Mouse (Mus musculus) brain, embryonic 18.5 days (tissue): Measurements from ENCODE around the gene Rab40c.
A peak's percentile ranks its signal among the peaks of the same experiment; 100 is the strongest.

Source experiments
- DNase-seq: peaks from one replicate; pipeline ENCODE4 v3.0.0-alpha.2; 2012; ENCODE audit warnings: low read depth, low spot score

Gene Rab40c

DNA sequence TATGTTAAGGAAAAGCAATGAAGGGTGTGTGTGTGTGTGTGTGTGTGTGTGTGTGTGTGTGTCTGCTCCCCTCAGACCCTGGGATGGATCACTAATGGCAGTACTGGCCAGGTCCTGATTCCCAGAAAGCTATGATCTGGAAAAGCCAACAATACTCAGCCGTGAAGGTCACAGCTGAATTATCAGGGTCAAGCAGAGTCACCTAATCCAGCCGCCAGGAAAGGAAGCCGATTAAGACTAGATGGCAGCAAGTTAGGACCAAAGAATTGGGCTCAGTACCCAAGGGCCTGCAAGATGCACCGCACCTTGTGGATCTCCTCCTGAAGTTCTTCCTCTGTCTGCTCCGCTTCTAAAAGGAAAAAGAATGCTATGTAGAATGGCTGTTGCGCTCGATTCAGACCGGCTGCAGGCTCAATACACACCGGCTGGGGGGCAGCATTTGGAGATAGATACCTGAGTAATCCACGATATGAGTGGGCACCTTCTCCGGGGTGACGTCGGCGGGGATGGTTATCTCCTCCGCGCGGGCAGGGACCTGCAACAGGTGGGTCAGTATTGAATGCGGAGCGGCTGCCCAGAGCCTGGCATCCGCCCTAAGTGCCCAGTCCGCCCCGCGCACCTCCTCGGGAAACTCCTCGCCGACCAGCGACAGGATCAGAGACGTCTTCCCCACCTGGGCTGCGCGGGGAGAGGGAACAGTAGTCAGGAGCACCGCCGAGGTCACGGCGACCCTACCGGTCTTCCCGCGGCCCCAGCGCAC is 75.7 kb downstream of the Rab40c start:
- DNase-seq, result no peak

DNA sequence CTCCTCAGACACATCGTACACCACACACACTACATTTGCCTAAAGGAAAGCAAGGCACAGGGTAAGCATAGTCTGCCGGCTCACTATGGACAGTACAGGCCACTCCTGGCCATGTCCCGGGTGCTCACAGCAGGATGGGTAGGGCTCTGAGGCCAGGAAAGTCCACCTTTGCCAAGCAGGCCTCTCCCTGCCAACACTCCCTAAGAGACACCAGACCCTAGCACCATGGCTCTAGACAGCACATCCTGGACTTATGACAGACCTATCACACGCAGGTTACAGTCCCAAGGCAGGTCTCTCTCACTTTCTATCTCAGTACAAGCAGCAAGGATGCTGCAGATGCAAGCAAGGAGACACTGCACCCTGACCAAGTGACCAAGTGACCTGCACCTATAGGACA is 76.4 kb downstream of the Rab40c start:
- DNase-seq, result no peak

DNA sequence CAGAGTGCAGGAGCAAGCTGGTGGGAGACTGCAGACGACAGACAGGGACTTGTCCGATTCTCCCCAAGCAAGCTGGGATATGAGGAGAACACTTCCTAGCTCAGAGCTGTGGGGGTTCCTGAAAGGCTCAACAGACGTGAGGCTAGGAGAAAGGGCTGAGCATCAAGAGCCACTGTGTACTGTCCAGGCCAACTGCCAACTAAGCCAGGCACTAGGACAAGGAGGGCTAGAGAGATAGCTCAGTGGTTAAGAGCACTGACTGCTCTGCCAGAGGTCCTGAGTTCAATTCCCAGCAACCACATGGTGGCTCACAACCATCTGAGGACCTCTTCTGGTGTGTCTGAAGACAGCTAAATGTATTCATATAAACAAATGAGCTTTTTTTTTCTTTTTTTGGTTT is 77.0 kb downstream of the Rab40c start:
- no peak for DNase-seq

DNA sequence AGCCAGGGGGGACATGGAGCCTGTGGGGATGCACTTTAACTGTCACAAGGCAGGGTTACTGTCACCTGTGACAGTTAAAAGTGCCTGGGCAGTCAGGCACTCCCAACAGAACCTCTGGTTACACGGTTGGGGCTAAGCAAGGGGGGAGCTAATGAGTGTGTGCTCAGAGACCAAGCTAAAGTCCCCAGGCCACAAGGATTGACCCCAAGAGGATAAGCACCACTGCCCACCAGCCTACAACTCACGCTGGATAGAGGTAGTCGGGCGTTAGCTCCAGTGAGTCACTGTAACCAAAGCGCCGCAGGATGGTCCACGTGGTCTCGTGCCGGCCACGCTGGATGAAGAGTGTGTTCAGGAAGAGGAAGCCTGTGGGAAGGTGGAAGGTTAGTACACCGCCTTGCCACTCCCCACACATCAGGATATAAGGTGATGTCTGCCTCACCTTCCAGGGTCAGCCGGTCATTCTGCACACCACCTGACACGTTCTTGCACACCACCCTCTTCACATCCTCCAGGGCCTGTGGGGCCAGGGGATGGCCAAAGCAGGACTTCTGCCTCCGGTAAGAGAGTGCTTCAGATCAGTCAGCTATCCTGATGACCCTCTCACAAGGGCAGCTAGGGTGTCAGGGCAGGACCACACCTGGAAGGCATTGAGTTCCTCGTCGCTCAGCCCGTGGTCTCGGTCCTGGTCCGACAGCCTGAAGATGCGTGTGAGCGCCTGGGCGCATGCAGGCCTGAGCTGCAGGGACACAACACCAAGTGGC is 78.2 kb downstream of the Rab40c start, which contains the start of gene Gm20683:
Gene Gm20683, minus strand, starts transcription at position 647 of the 764 bp plus-strand sequence.
- DNase-seq, result no peak

DNA sequence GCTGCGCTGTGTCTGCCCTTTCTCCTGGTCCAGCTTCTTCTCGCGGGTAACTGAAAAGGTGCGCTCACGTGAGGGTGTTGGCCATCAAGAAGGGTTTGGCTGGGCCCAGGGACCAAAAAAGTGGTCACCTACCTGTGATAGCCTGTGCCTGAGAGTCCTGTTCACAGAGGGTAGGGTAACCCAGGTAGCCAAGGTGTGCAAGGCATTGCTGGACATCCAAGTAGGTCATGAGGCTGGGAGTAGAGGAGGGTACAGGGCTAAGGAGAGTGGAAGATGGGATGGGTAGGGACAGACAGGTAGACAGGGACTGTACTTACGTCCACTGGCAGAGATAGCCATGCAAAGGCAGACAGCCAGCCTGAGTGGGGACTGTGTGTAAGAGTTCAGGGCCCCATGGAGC is 79.0 kb downstream of the Rab40c start:
- no peak for DNase-seq

DNA sequence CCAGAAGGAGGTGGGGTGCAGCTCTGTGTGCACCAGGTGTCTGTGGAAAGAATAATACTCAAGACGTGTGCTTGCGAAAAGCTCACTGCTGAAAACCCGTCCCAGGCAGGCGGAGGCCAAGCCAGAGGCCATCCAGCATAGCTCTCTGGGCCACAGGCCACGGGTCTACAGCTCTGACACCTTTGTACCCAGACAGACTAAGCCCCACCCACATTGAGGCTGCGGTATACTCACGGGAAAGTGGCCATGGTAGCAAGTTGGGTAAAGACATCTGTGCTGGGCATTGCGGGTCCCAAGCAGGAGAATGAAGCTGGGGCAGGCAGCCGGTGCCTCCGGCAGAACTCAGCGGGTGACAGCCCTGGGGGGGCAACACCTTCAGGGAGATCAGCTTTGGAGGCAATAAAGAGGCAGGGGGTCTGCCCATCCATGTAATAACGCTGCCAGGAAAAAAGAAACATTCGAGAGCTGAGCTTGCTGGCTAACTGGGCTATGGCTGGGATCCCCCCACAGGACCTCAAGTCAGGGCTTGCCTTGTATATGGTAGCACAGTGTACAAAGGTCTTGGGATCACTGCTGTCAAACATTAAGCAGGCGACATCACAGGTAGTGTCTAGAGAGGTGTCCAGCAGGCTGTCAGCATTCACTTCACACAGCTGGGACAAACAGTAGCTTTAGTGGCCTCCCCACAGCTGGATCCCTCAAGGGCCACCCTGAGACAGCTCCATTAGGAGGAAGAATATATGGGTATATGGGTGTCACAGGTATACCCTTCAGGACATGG is 79.9 kb downstream of the Rab40c start:
- DNase-seq, result no peak

DNA sequence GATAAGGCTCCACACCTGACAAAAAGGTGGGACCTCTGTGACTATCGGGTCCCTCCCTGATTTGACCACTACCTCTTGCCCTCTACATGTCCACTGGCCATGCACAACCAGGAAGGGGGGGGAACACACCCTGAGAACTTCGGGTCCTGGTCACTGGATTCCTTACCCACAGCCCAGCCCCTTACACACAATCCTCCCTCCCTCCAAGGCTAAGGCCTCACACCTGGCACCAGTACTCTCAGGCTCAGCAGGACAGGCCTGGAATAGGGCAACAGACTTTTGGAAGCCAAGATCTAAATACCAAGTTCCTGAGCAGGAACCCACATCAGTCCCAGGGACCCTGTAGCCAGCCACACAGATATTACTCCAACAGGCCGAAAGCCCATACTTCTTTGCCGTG is 80.6 kb downstream of the Rab40c start:
- DNase-seq, result no peak

DNA sequence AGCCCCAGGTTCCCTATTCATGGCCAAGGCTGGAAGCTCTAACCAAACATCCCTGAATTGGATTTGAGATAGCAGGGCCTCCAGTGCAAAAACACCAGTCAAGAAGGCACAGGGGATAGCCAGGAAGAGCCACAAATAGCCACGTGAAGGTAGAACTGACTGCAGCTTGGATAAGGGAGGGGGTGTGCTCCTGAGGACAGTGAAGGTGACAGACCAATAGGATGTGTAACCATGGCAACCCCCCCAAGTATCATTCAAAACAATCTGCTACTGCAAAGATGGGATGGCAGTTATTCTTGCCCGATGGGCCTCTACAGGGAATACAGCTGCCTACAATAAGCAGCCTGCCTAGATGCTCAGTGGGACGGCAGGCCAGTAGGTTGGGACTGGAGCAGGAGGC is 82.0 kb downstream of the Rab40c start:
- DNase-seq, result no peak

DNA sequence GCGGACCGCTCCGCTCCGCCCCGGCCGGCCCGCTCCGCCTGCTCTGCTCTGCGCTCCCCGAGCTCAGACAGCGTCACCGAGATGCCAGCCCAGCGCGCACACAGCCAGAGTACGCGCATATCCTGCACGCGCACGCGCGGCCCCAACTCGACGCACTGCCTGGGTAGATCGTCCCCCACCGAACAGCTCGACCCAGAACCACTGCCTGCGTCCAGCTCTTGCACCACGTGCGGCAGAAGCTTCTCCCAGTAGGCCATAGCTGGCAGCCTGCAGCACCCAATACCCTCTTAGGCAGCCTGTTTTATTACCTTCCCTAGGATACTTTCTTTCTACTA is 82.5 kb downstream of the Rab40c start, which contains the start of gene Rhbdl1:
Gene Rhbdl1, minus strand, starts transcription at position 220 of the 335 bp plus-strand sequence.
- DNase-seq, result no peak

DNA sequence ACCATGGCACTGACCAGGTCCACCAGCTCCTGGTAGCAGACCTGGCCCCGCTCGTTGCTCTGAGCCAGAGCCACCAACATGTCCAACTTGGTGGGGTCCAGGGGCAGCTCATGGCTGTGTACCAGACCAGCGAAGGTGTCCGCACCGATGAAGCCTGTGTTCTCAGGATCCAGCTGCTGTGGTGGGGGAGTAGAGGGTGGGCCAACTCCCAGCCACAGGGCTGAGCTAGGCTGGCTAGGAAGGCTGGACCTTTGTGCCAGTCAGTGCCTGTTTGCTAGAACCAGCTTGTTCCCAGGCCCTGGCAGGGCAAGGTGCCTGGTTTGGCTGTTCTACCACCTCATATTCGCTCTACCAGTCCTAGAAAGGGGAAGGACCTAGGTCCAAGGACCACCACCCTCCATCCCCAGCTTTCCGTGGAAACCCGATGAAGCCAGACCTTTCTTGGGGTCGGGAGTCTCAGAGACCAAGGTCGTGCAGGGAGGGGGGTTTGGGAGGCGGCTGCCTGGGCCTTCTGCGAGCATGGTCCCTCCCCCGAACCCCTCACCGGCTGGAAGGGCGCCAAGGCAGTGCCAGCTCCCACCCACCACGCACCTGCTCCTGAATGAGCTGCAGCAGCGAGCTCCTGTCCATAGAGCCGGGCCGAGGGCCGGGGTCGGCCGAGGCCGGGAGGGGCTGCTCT is 83.0 kb downstream of the Rab40c start:
- no peak for DNase-seq

DNA sequence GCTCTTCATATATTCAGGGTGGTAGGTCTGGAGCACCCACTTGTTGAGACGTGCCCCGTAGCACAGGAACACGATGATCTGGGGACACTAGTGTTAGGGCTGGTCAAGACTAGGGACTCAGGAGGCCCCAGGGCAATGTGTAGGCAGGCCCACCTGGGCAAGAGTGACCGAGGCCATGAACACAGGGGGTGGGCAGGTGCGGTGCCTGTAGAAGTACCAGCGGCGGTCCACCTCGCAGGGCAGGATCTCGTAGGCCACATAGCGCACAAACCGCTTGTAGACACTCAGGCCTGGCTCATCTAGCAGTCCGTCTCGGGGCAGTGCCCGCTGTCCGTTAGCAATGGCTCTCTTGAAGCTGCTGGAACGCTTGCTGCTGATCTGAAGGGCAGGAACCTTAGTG is 83.7 kb downstream of the Rab40c start:
- DNase-seq, result no peak

DNA sequence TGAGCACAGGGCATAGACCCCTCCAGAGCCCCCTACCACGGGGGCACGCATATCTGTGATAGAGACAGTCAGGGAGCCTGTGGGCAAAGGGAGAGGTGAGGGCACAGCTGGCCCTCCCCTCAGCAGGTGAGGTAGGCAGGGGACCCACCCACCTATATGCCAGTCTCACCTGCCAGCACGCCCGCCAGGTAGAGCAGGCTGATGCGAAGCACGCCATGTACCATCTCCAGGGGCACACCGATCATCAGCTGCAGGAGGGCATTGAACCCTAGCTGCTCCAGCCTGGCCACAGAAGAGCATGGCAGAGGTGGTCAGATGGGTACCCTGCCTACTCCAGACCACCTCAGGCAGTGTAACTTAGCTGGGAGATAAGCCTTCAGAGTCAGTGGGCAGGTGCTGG is 84.2 kb downstream of the Rab40c start:
- DNase-seq, result no peak

DNA sequence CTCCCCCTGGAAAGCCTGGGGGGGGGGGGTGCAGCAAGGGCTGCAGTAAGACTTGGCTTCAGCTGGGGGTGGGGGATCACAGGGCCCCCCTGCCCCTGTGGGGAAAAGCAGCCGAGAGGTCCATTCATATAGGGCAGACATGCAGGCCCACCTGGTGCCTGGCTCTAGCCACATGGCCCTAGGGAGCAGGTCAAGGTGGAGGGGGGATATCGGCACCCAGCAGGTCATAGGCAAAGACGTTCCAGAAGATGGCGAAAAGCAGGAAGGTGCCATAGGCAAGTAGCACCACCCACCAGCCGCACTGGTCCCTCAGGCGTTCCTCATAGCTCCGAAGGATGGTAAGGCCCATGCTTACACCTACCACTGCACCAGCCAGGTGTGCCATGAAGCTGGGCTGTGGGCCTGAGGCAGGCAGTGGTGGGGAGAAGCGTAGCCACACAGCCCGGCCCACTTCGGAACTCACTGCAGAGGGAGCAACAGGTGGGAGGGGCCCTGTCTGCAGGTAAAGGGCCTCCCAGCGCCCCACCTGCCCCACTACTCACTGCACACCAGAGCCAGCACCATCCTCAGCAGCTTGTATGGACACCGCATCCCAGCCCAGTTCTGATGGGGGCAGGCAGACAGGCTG is 84.8 kb downstream of the Rab40c start:
- no peak for DNase-seq

DNA sequence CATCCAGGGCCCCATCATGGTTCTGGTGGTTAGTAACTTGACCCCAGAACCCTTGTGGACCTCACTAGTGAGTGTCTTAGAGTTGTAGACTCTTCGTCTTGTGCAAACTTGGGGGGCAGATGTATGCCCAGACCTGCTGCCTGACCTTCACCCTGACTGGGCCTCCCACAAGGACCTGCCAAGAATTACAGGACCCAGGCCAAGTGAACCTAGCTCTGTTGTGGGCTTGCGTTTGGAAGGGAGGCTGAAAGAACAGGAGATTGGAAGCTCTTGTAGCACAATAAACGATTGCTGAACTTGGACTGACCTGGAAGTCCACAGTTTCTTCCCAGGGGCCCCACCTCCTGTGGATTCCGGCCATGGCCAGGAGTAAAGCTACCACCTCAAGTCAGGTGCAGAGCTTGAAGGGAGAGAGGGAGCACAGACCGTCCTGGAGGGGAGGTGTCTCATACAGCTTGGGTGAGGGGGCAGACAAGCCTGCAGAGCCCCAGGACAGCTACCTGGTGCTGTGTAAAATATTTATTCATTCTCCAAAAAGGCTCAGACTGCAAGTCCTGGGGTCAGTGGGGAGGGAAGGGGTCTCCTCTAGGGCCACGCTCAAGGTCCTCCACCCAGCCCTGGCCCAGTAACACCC is 85.4 kb downstream of the Rab40c start:
- no peak for DNase-seq

DNA sequence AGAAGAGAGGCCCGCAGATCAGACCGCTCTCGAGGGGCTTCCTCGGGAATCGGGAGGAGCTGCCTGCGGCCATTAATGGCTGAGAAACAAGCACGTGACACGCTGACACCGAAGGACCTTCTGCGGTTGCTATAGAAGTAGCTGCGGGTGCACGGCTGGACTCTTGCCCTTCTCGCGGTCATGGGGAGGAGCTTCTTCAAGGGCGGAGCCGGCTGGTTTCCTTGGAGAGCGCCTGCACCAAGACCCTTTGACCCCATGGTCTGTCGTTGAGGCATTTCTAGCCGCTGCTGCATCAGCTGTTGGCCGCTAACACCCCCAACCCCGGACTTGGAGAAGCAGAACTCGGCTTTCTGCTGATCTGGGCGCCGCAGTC is 86.2 kb downstream of the Rab40c start, which contains the start of gene Stub1:
Gene Stub1, minus strand, starts transcription at position 114 of the 373 bp plus-strand sequence.
- DNase-seq, result peak; percentile 70

DNA sequence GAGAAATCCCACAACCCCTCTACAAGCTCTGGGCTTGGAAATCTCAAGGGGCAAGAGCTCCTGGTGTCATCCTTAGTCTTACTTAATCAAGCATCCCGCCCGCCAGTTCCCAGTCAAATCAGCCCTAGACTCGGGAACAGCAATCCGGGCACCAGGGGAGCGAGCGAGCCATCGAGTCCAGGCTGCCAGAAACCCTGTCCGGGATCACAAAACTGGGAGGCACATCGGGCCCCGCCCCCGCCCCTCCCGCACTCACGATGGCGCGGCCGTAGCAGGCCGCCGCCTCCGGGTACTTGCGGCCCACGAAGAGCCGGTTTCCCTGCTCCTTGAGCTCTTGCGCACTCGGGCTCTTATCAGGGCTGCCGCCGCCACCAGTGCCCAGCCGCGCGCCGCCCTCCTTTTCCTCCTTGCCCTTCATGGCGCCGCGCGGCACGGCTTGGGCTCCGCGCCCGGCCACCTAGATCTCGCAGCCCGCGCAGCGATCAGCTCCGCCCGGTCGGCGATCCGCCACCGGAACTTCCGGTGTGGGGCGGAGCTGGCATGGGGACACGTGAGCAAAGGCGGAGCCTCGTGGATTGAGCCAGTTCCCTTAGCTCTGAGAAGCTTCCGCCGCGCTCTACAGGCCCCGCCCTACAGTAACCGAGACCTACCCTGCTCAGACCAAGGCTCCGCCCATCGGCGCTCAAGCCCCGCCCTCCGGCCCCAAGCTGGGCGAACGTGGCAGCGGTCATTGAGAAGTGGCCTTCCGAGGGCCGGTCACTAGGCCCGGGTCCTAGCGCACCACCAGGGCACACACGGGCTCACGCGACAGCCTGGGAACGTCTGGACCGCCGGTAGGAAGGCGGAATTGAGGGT is 86.9 kb downstream of the Rab40c start:
- DNase-seq, result peak; percentile 95
